Mouse (Mus musculus): ENCODE results near the gene Cdrt4.

DNA sequence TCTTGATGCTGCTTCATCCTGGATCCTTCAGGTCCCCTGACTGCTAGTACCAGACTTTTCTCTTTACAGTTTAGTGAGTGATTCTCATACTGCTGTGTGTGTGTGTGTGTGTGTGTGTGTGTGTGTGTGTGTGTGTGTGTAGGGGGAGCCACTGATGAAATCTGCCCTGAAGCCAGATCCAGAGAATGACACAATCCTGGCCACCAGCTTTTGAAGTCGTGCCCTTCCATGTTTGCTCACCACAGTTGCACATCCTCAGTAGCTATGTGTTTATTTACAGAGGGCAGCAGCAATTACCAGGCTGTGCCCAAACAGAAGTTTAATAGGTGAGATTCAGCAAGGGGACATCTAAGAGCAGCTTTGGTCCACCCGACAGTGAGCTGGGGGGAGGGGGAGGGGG lies 34.2 kb upstream of the Cdrt4 start:
- no peak for TF ChIP-seq CTCF (IDR thresholded peaks at IDR 0.05; ENCODE audit: control insufficient read depth, insufficient read depth, low read length)
- no peak for TF ChIP-seq POLR2A (IDR thresholded peaks at IDR 0.05; ENCODE audit: borderline replicate concordance, control insufficient read depth, low read depth, low read length)
